Mouse (Mus musculus): ENCODE measurements around the gene Znhit3. TPM values are rescaled to one million over a fixed set of nuclear protein-coding genes. Genes with fewer than 3 reads are reported as not detected.

The Znhit3 gene
- polyA plus RNA-seq, 1 experiment from 2014 or later: 51.6 TPM

GRCm38 (mm10) chr11:84918425-84918824 is 2.3 kb upstream of the Znhit3 start:
- Histone ChIP-seq H3K27me3 (replicated peaks) (no peaks in the 10 kb centered on the region), H3K9me3 (no peaks in the 10 kb centered on the region), H3K36me3 (peaks cover 1% of the 10 kb centered on the region; the same call in 1 of the 2 replicates), H3K4me1 (replicated peaks) (0 out of 2 replicates have a peak, but pooled peaks cover 4% of the 10 kb centered on the region), H3K9ac (no peak overlapping the region), H3K4me3 (replicated peaks) (no peak overlapping the region), H3K4me2 (replicated peaks) (peak overlapping the region; percentile 38; the same call in 1 of the 2 replicates), H3K27ac (no peak overlapping the region)
- WGBS: 4% methylated on average over 16 of the region's 16 CpGs
- peak; percentile 83 for ATAC-seq

- no peaks in the 10 kb centered on the region for H3K27me3 ChIP-seq (replicated peaks)
- ATAC-seq: no peak
- 0 out of 2 replicates have a peak, but pooled peaks cover 4% of the 10 kb centered on the region for H3K4me1 ChIP-seq (replicated peaks)
- peak overlapping the region; percentile 87 for H3K4me3 ChIP-seq (replicated peaks)
- peaks cover 4% of the 10 kb centered on the region; the same call in 1 of the 2 replicates for H3K36me3 ChIP-seq
- no peak overlapping the region for H3K27ac ChIP-seq
- peak overlapping the region; percentile 62 for H3K4me2 ChIP-seq (replicated peaks)
- no peak overlapping the region for H3K9ac ChIP-seq
- 61% methylated on average over 7 of the region's 7 CpGs for WGBS
- H3K9me3 ChIP-seq: no peaks in the 10 kb centered on the region
Measured at GRCm38 (mm10) chr11:84916703-84917300, 636 bp upstream of the Znhit3 start.

- Histone ChIP-seq H3K27ac (no peak overlapping the region), H3K27me3 (replicated peaks) (no peaks in the 10 kb centered on the region), H3K4me2 (replicated peaks) (no peak overlapping the region), H3K4me3 (replicated peaks) (no peak overlapping the region), H3K36me3 (peaks cover 18% of the 10 kb centered on the region), H3K9ac (no peak overlapping the region), H3K4me1 (replicated peaks) (0 out of 2 replicates have a peak, but pooled peaks cover 4% of the 10 kb centered on the region), H3K9me3 (no peaks in the 10 kb centered on the region)
- no peak for ATAC-seq
- WGBS: 87% methylated on average over 5 of the region's 5 CpGs
Measured at GRCm38 (mm10) chr11:84914673-84915072, 1.5 kb downstream of the Znhit3 start.

GRCm38 (mm10) chr11:84910411-84910810 is 5.8 kb downstream of the Znhit3 start:
- Histone ChIP-seq H3K4me2 (replicated peaks) (no peak overlapping the region), H3K9ac (no peak overlapping the region), H3K27ac (no peak overlapping the region), H3K4me1 (replicated peaks) (no peaks in the 10 kb centered on the region), H3K27me3 (replicated peaks) (no peaks in the 10 kb centered on the region), H3K36me3 (peaks cover 34% of the 10 kb centered on the region), H3K9me3 (no peaks in the 10 kb centered on the region), H3K4me3 (replicated peaks) (no peak overlapping the region)
- 80% methylated on average over 4 of the region's 4 CpGs for WGBS
- no peak for ATAC-seq

GRCm38 (mm10) chr11:84908480-84908879 is 7.7 kb downstream of the Znhit3 start:
- Histone ChIP-seq H3K4me1 (replicated peaks) (no peaks in the 10 kb centered on the region), H3K27ac (no peak overlapping the region), H3K4me3 (replicated peaks) (no peak overlapping the region), H3K9me3 (no peaks in the 10 kb centered on the region), H3K36me3 (peaks cover 34% of the 10 kb centered on the region), H3K9ac (no peak overlapping the region), H3K27me3 (replicated peaks) (no peaks in the 10 kb centered on the region), H3K4me2 (replicated peaks) (no peak overlapping the region)
- WGBS: 90% methylated on average over 6 of the region's 6 CpGs
- no peak for ATAC-seq

- peaks cover 38% of the 10 kb centered on the region for H3K36me3 ChIP-seq
- H3K27me3 ChIP-seq (replicated peaks): no peaks in the 10 kb centered on the region
- no peak overlapping the region for H3K9ac ChIP-seq
- H3K27ac ChIP-seq: no peak overlapping the region
- H3K4me2 ChIP-seq (replicated peaks): no peak overlapping the region
- WGBS: 59% methylated on average over 3 of the region's 3 CpGs
- ATAC-seq: no peak
- no peaks in the 10 kb centered on the region for H3K4me1 ChIP-seq (replicated peaks)
- no peaks in the 10 kb centered on the region for H3K9me3 ChIP-seq
- no peak overlapping the region for H3K4me3 ChIP-seq (replicated peaks)
Measured at GRCm38 (mm10) chr11:84907081-84907480, 9.1 kb downstream of the Znhit3 start.

GRCm38 (mm10) chr11:84904597-84905144 is 11.5 kb downstream of the Znhit3 start:
- no peaks in the 10 kb centered on the region for H3K27me3 ChIP-seq (replicated peaks)
- H3K9ac ChIP-seq: no peak overlapping the region
- H3K9me3 ChIP-seq: no peaks in the 10 kb centered on the region
- no peak overlapping the region for H3K27ac ChIP-seq
- peaks cover 37% of the 10 kb centered on the region for H3K36me3 ChIP-seq
- ATAC-seq: no peak
- no peak overlapping the region for H3K4me2 ChIP-seq (replicated peaks)
- 84% methylated on average over 9 of the region's 9 CpGs for WGBS
- no peak overlapping the region for H3K4me3 ChIP-seq (replicated peaks)
- no peaks in the 10 kb centered on the region for H3K4me1 ChIP-seq (replicated peaks)

- no peak overlapping the region for H3K9ac ChIP-seq
- H3K36me3 ChIP-seq: peaks cover 27% of the 10 kb centered on the region
- no peak overlapping the region for H3K4me2 ChIP-seq (replicated peaks)
- H3K4me3 ChIP-seq (replicated peaks): no peak overlapping the region
- H3K9me3 ChIP-seq: no peaks in the 10 kb centered on the region
- ATAC-seq: no peak
- no peaks in the 10 kb centered on the region for H3K27me3 ChIP-seq (replicated peaks)
- no peaks in the 10 kb centered on the region for H3K4me1 ChIP-seq (replicated peaks)
- no peak overlapping the region for H3K27ac ChIP-seq
- WGBS: 82% methylated on average over 15 of the region's 15 CpGs
Measured at GRCm38 (mm10) chr11:84893113-84893512, 23.1 kb downstream of the Znhit3 start.

GRCm38 (mm10) chr11:84891705-84892104 is 24.5 kb downstream of the Znhit3 start:
- H3K36me3 ChIP-seq: peaks cover 22% of the 10 kb centered on the region
- H3K4me2 ChIP-seq (replicated peaks): no peak overlapping the region
- no peaks in the 10 kb centered on the region for H3K4me1 ChIP-seq (replicated peaks)
- WGBS: 93% methylated on average over 7 of the region's 7 CpGs
- no peak overlapping the region for H3K4me3 ChIP-seq (replicated peaks)
- no peaks in the 10 kb centered on the region for H3K9me3 ChIP-seq
- no peaks in the 10 kb centered on the region for H3K27me3 ChIP-seq (replicated peaks)
- no peak overlapping the region for H3K27ac ChIP-seq
- no peak for ATAC-seq
- no peak overlapping the region for H3K9ac ChIP-seq

- Histone ChIP-seq H3K27ac (no peak overlapping the region), H3K9ac (no peak overlapping the region), H3K36me3 (peaks cover 19% of the 10 kb centered on the region; the same call in 1 of the 2 replicates), H3K4me1 (replicated peaks) (0 out of 2 replicates have a peak, but pooled peaks cover 3% of the 10 kb centered on the region), H3K27me3 (replicated peaks) (no peaks in the 10 kb centered on the region), H3K4me3 (replicated peaks) (no peak overlapping the region), H3K4me2 (replicated peaks) (no peak overlapping the region), H3K9me3 (no peaks in the 10 kb centered on the region)
- no peak for ATAC-seq
- WGBS: 86% methylated on average over 2 of the region's 2 CpGs
Measured at GRCm38 (mm10) chr11:84889492-84889891, 26.7 kb downstream of the Znhit3 start.

- Histone ChIP-seq H3K36me3 (peaks cover 23% of the 10 kb centered on the region; the same call in 1 of the 2 replicates), H3K9me3 (no peaks in the 10 kb centered on the region), H3K4me2 (replicated peaks) (no peak overlapping the region), H3K4me3 (replicated peaks) (no peak overlapping the region), H3K27ac (no peak overlapping the region), H3K9ac (no peak overlapping the region), H3K4me1 (replicated peaks) (0 out of 2 replicates have a peak, but pooled peaks cover 3% of the 10 kb centered on the region), H3K27me3 (replicated peaks) (no peaks in the 10 kb centered on the region)
- WGBS: 98% methylated on average over 8 of the region's 8 CpGs
- ATAC-seq: no peak
Measured at GRCm38 (mm10) chr11:84888025-84888424, 28.1 kb downstream of the Znhit3 start.

- H3K9ac ChIP-seq: no peak overlapping the region
- H3K9me3 ChIP-seq: no peaks in the 10 kb centered on the region
- H3K4me3 ChIP-seq (replicated peaks): no peak overlapping the region
- no peaks in the 10 kb centered on the region for H3K27me3 ChIP-seq (replicated peaks)
- H3K27ac ChIP-seq: peak overlapping the region; percentile 74
- WGBS: 79% methylated on average over 11 of the region's 11 CpGs
- peaks cover 19% of the 10 kb centered on the region; the same call in 1 of the 2 replicates for H3K36me3 ChIP-seq
- 0 out of 2 replicates have a peak, but pooled peaks cover 3% of the 10 kb centered on the region for H3K4me1 ChIP-seq (replicated peaks)
- ATAC-seq: peak; percentile 93
- H3K4me2 ChIP-seq (replicated peaks): no peak overlapping the region; the same call in 1 of the 2 replicates
Measured at GRCm38 (mm10) chr11:84886767-84887511, 29.2 kb downstream of the Znhit3 start.
